Mouse (Mus musculus): Measurements from ENCODE around the gene Atf3. TPM values are rescaled to one million over a fixed set of nuclear protein-coding genes. Genes with fewer than 3 reads are reported as not detected.

Atf3 gene
- polyA plus RNA-seq (2015; fragmentation: Nextera tagmentation; extraction: Ambion mirVana): 1.0 and 1.4 TPM in 2 replicates

DNA sequence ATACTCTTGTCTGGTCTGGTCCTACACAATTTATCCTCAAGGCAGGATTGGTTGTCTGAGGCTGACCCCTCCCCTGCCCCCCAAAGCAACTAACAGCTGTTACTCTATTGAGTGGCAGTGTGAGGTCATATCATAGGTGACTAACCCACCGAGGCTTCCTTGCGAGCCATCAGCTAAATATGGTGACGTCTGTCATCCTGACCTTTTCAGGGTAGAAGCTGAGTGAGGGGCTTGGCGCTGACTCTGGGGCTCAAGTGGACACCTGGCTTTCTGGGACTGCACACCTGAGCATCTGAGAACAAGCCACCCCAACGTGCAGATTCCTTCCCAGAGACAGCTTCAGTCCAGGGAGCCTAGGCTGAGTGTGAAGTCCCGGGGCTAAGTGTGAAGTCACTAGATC, at the start of gene Atf3:
Gene Atf3, minus strand, starts transcription at position 101 of the 400 bp plus-strand sequence.
- Histone ChIP-seq H3K27me3 (peaks cover 10% of the 10 kb centered on the region; the same call in 1 of the 2 replicates), H3K4me1 (no peaks in the 10 kb centered on the region), H3K4me3 (no peak within 1 kb of the TSS), H3K36me3 (ENCODE audit: poor library complexity, severe bottlenecking) (no peaks in the 10 kb centered on the region), H3K9ac (no peak within 1 kb of the TSS), H3K4me2 (no peak within 1 kb of the TSS), H3K27ac (no peak within 1 kb of the TSS), H3K9me3 (replicated peaks) (no peaks in the 10 kb centered on the region)
- ATAC-seq: no peak
- WGBS: 79% methylated on average over 6 of the region's 6 CpGs

DNA sequence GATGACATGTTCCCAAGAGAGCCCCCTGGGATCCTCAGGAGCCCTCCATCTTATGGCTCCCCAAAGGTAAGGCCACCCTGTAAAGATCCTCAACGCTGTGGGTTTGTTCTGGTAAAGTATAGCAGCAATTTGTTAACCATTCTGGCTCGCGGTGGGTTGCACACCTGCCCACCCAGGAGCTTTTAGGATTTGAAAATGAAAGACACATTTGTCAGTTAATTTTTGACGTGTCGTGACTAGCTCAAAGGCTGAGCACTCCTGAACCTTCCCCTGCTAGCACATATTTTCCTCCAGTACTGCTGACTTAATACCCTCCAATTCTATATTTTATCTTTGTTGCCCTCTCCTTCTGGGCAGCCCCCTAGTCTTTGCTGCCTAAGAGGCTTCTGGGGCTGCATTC, 49.3 kb upstream of the Atf3 start:
- Histone ChIP-seq H3K9me3 (replicated peaks) (no peaks in the 10 kb centered on the region), H3K27ac (no peak overlapping the region), H3K9ac (no peak overlapping the region), H3K36me3 (ENCODE audit: poor library complexity, severe bottlenecking) (no peaks in the 10 kb centered on the region), H3K4me1 (no peaks in the 10 kb centered on the region), H3K4me3 (no peak overlapping the region), H3K4me2 (no peak overlapping the region), H3K27me3 (no peaks in the 10 kb centered on the region)
- ATAC-seq: no peak
- 90% methylated on average over 5 of the region's 5 CpGs for WGBS

DNA sequence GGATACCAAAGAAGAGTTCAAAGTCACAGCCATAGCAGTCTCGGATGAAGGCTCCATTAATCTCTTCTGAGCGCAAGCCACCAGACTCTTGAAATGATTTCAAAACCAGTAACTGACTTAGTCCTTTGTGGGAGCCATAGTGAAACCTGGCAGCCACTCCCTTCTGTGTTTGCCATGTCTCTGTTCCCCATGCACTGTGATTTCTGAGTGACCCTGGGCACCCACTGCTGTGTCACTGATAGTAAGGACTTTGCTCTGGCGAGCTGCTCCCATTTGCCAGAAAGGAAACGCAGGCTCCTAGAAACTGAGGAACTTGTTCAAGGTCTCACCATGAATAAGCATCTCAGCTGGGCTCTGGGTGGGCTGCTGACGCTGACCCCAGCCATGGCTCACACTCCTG, 45.6 kb upstream of the Atf3 start:
- Histone ChIP-seq H3K4me1 (no peaks in the 10 kb centered on the region), H3K27ac (no peak overlapping the region), H3K9me3 (replicated peaks) (no peaks in the 10 kb centered on the region), H3K36me3 (ENCODE audit: poor library complexity, severe bottlenecking) (no peaks in the 10 kb centered on the region), H3K9ac (no peak overlapping the region), H3K27me3 (0 out of 2 replicates have a peak, but pooled peaks cover 3% of the 10 kb centered on the region), H3K4me2 (no peak overlapping the region), H3K4me3 (no peak overlapping the region)
- ATAC-seq: no peak
- whole genome bisulfite sequencing: 88% methylated on average over 5 of the region's 5 CpGs

DNA sequence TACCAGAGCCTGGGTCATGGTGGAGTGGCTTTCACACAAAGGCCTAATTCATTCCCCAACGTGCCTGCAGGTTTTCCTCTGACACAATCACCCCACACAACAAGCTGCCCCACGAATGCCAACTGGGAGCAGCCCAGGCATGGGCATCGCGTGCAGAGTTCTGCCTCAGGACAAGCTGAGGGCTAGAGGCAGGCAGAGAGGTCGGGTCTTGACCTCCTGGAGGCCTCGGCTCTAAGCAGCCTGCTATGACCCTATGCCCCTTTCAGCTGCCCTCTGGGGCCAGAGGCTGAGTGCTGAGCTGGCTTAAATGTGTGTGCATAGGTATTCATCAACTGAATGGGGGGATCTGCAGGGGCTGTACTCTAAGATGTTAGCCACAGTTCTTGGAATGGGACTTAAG, 44.0 kb upstream of the Atf3 start:
- H3K27me3 ChIP-seq: 0 out of 2 replicates have a peak, but pooled peaks cover 3% of the 10 kb centered on the region
- H3K4me3 ChIP-seq: no peak overlapping the region
- no peaks in the 10 kb centered on the region for H3K36me3 ChIP-seq (ENCODE audit: poor library complexity, severe bottlenecking)
- no peaks in the 10 kb centered on the region for H3K9me3 ChIP-seq (replicated peaks)
- 18% methylated on average over 6 of the region's 6 CpGs for WGBS
- H3K27ac ChIP-seq: no peak overlapping the region
- no peak for ATAC-seq
- H3K4me2 ChIP-seq: no peak overlapping the region
- H3K4me1 ChIP-seq: no peaks in the 10 kb centered on the region
- no peak overlapping the region for H3K9ac ChIP-seq

DNA sequence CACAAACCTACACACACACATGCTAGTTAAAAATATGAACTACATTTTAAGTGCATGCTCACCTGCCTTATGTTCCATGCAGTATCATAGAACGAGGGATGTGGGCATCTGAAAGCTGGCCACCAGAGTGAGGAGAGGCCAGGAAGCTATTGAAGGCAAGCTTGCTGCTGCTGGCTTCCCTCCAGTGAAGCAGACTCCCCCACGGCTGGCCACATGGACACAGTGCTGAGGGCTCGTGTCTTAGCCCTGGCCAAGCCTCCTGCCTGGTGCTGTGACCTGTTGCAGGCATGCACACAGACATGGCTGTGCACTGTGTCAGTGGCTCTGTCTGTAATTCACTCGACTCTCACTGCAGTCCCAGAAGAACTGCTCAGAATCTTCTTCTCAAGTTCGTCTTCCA, 41.8 kb upstream of the Atf3 start:
- H3K4me2 ChIP-seq: no peak overlapping the region
- no peaks in the 10 kb centered on the region for H3K36me3 ChIP-seq (ENCODE audit: poor library complexity, severe bottlenecking)
- 76% methylated on average over 5 of the region's 5 CpGs for WGBS
- no peak for ATAC-seq
- no peaks in the 10 kb centered on the region for H3K9me3 ChIP-seq (replicated peaks)
- no peak overlapping the region for H3K4me3 ChIP-seq
- no peak overlapping the region for H3K27ac ChIP-seq
- H3K9ac ChIP-seq: no peak overlapping the region
- no peaks in the 10 kb centered on the region for H3K4me1 ChIP-seq
- 0 out of 2 replicates have a peak, but pooled peaks cover 3% of the 10 kb centered on the region for H3K27me3 ChIP-seq

DNA sequence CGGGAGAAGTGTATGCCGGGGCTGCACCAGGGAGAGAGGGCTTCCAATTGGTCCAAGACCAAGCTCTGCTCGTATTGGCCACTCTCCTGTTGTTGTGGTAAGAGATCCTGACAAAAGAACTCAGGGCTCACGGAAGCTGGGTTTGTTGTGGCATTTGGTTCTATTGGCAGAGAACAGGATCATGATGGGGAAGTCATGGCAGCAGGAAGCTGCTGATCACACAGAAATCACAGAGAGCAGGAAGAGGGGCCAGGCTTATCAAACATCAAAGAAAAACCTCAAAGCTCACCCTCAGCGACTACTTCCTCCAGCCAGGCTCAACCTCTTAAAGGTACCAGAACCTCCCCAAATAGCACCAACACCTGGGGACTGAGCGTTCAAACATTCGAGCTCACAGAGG, 41.3 kb upstream of the Atf3 start:
- 32% methylated on average over 7 of the region's 7 CpGs for WGBS

DNA sequence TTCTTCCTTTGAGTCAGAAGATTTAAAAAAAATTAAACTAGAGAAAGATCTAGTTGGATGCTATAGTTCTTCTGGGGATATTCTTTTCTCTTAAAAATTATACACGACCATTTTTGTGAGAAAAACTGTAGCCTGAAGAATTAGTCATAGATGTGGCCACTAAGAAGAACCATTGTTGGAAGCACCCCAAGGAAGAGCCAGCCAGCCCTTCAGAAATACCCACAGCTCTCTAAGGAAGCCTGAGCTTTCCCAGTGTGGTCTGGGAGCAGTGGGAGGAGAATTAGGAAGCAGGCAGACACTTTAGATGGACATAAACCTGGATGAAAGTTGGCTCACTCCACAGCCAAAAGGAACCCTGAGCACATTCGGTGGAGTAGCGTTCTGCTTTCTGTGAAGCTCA, 40.7 kb upstream of the Atf3 start:
- H3K4me2 ChIP-seq: no peak overlapping the region
- H3K4me3 ChIP-seq: no peak overlapping the region
- H3K9me3 ChIP-seq (replicated peaks): no peaks in the 10 kb centered on the region
- 56% methylated on average over 3 of the region's 3 CpGs for WGBS
- no peaks in the 10 kb centered on the region for H3K36me3 ChIP-seq (ENCODE audit: poor library complexity, severe bottlenecking)
- ATAC-seq: no peak
- no peaks in the 10 kb centered on the region for H3K4me1 ChIP-seq
- H3K27ac ChIP-seq: no peak overlapping the region
- H3K9ac ChIP-seq: no peak overlapping the region
- H3K27me3 ChIP-seq: 0 out of 2 replicates have a peak, but pooled peaks cover 3% of the 10 kb centered on the region

More for the DNA sequence above, 41.3 kb upstream of the Atf3 start:
- Histone ChIP-seq H3K36me3 (ENCODE audit: poor library complexity, severe bottlenecking) (no peaks in the 10 kb centered on the region), H3K4me3 (no peak overlapping the region), H3K27ac (no peak overlapping the region), H3K9me3 (replicated peaks) (no peaks in the 10 kb centered on the region), H3K4me1 (no peaks in the 10 kb centered on the region), H3K27me3 (0 out of 2 replicates have a peak, but pooled peaks cover 3% of the 10 kb centered on the region), H3K4me2 (no peak overlapping the region), H3K9ac (no peak overlapping the region)
- ATAC-seq: no peak

DNA sequence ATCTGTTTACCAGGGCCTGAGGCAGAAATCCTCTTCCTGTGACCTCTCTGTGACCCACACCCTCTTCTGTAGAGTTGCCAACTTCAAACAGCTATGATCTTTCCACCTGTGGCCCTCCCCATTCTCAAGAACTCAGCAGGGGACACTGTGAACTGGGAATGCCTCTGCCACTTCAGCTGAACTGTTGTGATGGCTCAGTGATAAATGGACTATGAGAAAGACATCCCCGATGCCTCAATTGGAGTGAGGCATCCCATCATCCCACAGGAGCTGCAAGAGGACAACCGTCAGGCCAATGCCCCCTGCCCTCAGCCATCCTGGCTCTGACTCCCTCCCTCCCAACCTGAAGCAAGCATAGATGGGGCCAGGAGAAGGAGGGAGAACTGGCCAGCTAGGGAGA, 40.1 kb upstream of the Atf3 start:
- H3K36me3 ChIP-seq (ENCODE audit: poor library complexity, severe bottlenecking): no peaks in the 10 kb centered on the region
- H3K27ac ChIP-seq: no peak overlapping the region
- 0 out of 2 replicates have a peak, but pooled peaks cover 3% of the 10 kb centered on the region for H3K27me3 ChIP-seq
- no peak overlapping the region for H3K9ac ChIP-seq
- no peak overlapping the region for H3K4me3 ChIP-seq
- no peak overlapping the region for H3K4me2 ChIP-seq
- ATAC-seq: no peak
- WGBS: 67% methylated on average over 2 of the region's 2 CpGs
- H3K4me1 ChIP-seq: no peaks in the 10 kb centered on the region
- H3K9me3 ChIP-seq (replicated peaks): no peaks in the 10 kb centered on the region

DNA sequence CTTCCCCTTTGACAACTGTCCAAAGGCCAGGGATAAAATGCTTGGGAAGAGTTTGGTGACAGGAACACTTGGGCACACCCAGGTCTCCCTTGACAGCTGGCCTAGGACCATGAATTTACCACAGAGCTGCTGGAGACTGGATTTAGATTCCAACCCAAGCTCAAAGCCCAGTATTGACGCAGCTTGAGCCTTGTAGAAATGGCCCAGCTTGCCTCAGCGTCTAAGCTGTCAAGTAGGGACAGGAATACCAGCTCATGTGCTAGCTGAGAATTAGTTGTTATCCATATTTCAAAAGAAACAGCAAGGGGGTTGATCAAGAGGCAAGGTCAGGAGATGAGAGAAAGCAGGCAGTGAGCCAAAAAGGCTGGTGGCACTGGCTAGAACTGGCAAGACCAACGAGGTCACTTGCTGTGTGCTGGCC, 39.5 kb upstream of the Atf3 start:
- Histone ChIP-seq H3K4me1 (no peaks in the 10 kb centered on the region), H3K9ac (no peak overlapping the region), H3K4me3 (no peak overlapping the region), H3K27ac (no peak overlapping the region), H3K36me3 (ENCODE audit: poor library complexity, severe bottlenecking) (no peaks in the 10 kb centered on the region), H3K27me3 (0 out of 2 replicates have a peak, but pooled peaks cover 3% of the 10 kb centered on the region), H3K9me3 (replicated peaks) (no peaks in the 10 kb centered on the region), H3K4me2 (no peak overlapping the region)
- ATAC-seq: no peak
- WGBS: 76% methylated on average over 3 of the region's 3 CpGs

DNA sequence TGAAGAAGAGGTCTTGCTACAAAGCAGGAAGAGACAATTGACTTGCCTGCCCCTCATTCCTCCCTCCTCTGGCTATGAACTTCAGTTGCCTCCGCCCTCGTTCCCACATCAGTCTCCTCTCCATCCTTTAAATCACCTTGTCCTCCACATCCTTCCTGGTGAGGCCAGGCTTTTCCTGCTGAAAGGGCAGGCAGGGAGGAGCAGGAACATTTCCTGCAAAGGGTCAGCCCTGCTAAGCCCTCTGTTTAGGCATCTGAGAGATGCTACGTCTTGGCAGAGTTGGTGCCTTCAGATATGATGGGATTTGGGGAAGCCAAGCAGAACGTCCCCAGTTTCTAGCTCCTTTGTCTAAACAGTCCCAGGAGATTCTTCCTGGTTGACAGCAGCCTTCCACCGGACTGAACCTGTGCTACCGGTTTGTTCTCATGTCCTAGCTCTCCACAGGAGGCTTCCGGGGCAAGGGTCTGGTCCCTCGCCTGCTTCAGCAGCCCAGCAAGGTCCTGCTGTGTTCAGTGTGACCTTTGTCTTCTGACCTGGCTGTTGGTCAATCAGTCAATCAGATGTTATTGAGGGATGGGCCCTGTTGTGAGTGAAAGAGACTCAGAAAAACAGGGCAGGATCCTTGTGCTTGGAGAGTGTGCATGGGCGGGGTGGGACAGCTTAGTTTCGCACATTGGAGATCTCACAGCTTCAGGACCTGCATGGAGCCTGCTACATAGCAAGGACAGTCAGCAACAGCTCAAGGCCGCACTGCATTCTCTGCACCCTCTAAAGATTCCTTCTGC, 38.9 kb upstream of the Atf3 start:
- Histone ChIP-seq H3K27me3 (0 out of 2 replicates have a peak, but pooled peaks cover 3% of the 10 kb centered on the region), H3K36me3 (ENCODE audit: poor library complexity, severe bottlenecking) (no peaks in the 10 kb centered on the region), H3K27ac (no peak overlapping the region), H3K4me3 (no peak overlapping the region), H3K9ac (no peak overlapping the region), H3K4me1 (no peaks in the 10 kb centered on the region), H3K4me2 (no peak overlapping the region), H3K9me3 (replicated peaks) (no peaks in the 10 kb centered on the region)
- no peak for ATAC-seq
- WGBS: 74% methylated on average over 11 of the region's 11 CpGs

DNA sequence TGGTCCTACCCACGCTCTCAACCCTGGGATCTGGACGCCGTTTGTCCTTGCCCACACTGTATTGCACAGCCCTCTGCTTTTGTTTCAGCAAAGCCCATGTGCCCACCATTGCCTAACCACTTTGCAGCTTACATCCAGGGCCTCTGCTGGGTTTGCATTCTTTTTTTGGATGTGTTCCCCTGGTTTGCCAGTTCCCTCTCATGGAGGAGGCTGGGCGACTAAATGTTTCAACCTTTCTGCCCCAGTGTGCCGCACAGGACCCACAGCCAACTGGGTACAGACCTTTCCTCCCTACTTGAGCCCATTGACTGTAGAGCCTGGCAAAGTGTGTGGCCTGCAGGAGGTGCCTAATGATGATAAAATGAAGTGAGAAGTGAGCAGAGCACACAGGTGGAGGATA, 38.3 kb upstream of the Atf3 start:
- 92% methylated on average over 5 of the region's 5 CpGs for WGBS
- Histone ChIP-seq H3K36me3 (ENCODE audit: poor library complexity, severe bottlenecking) (no peaks in the 10 kb centered on the region), H3K4me2 (no peak overlapping the region), H3K4me3 (no peak overlapping the region), H3K27ac (no peak overlapping the region), H3K4me1 (no peaks in the 10 kb centered on the region), H3K9ac (no peak overlapping the region), H3K9me3 (replicated peaks) (no peaks in the 10 kb centered on the region), H3K27me3 (0 out of 2 replicates have a peak, but pooled peaks cover 3% of the 10 kb centered on the region)
- no peak for ATAC-seq

DNA sequence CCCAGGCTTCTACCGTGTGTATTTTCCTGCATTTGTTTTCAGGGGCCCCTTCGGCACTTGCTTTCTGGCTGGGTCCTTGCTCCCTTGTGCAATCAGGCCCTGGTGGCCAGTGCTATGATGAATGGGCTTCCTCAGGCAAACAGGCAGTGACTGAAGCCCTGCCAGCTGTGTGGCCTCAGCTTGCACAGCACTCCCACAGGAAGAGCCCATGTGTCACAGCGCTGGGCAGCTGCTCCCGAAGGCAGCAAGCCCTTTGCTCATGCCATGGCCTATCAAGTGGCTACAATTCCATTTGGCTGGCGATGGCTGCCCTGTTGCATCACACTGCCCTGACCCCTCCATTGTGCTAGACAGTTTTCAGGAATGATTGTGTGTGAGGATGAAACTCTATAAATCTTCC, 36.6 kb upstream of the Atf3 start:
- H3K4me1 ChIP-seq: no peaks in the 10 kb centered on the region
- no peaks in the 10 kb centered on the region for H3K27me3 ChIP-seq
- no peaks in the 10 kb centered on the region for H3K36me3 ChIP-seq (ENCODE audit: poor library complexity, severe bottlenecking)
- 82% methylated on average over 5 of the region's 5 CpGs for WGBS
- no peaks in the 10 kb centered on the region for H3K9me3 ChIP-seq (replicated peaks)
- H3K4me2 ChIP-seq: no peak overlapping the region
- H3K4me3 ChIP-seq: no peak overlapping the region
- no peak for ATAC-seq
- no peak overlapping the region for H3K9ac ChIP-seq
- H3K27ac ChIP-seq: no peak overlapping the region

DNA sequence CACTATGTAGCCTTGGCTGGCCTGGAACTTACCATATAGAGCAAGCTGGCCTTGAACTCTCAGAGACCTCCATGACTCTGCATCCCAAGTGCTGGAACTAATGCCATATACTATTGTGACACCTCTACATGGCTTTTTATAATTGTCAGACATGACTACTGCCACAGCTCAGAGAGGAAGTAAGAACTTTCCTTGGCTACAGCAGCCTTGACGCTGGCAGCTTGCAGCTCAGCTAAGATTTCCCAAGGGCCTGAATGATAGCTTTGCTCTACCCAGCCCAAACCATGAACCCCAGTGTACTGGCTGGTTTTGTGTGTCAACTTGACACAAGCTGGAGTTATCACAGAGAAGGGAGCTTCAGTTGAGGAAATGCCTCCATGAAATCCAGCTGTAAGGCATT, 35.8 kb upstream of the Atf3 start:
- WGBS: 93% methylated on average over 1 of the region's 1 CpGs
- Histone ChIP-seq H3K9ac (no peak overlapping the region), H3K36me3 (ENCODE audit: poor library complexity, severe bottlenecking) (no peaks in the 10 kb centered on the region)

More for the DNA sequence above, 35.8 kb upstream of the Atf3 start:
- ATAC-seq: no peak
- H3K27ac ChIP-seq: no peak overlapping the region
- H3K9me3 ChIP-seq (replicated peaks): no peaks in the 10 kb centered on the region
- no peaks in the 10 kb centered on the region for H3K4me1 ChIP-seq
- H3K4me2 ChIP-seq: no peak overlapping the region
- no peaks in the 10 kb centered on the region for H3K27me3 ChIP-seq
- no peak overlapping the region for H3K4me3 ChIP-seq

Data from forebrain, embryonic 13.5 days (tissue).